Mouse (Mus musculus) frontal cortex, adult (tissue): ENCODE results near the gene E130114P18Rik.
A peak's percentile ranks its signal among the peaks of the same experiment; 100 is the strongest.

Experiments used
- ATAC-seq: cut with Nextera tagmentation; 2 replicates; pipeline ENCODE4 v1.9.2; 2017; ENCODE audit warnings: mild to moderate bottlenecking, moderate library complexity, mixed read lengths; ENCODE audit not compliant: low TSS enrichment

Gene E130114P18Rik

GRCm38 (mm10) chr4:97805255-97805654 lies 27.4 kb upstream of the E130114P18Rik start:
- ATAC-seq: no peak; the same call in 1 of the 2 replicates

- ATAC-seq: no peak
These were observed 26.8 kb upstream of the E130114P18Rik start for GRCm38 (mm10) chr4:97804638-97805037.

- ATAC-seq: no peak
These were observed 25.9 kb upstream of the E130114P18Rik start for GRCm38 (mm10) chr4:97803791-97804190.

- no peak for ATAC-seq
These were observed 18.6 kb upstream of the E130114P18Rik start for GRCm38 (mm10) chr4:97796505-97796904.

GRCm38 (mm10) chr4:97795957-97796356 lies 18.1 kb upstream of the E130114P18Rik start:
- no peak for ATAC-seq

GRCm38 (mm10) chr4:97794865-97795264 lies 17.0 kb upstream of the E130114P18Rik start:
- ATAC-seq: peak; percentile 64

GRCm38 (mm10) chr4:97793931-97794330 lies 16.1 kb upstream of the E130114P18Rik start:
- no peak for ATAC-seq

GRCm38 (mm10) chr4:97788537-97788936 lies 10.7 kb upstream of the E130114P18Rik start:
- no peak for ATAC-seq

- peak; percentile 92 for ATAC-seq
These were observed 9.6 kb upstream of the E130114P18Rik start for GRCm38 (mm10) chr4:97787515-97787914.

- no peak for ATAC-seq
These were observed 8.7 kb upstream of the E130114P18Rik start for GRCm38 (mm10) chr4:97786571-97786970.

GRCm38 (mm10) chr4:97785547-97786271 lies 7.8 kb upstream of the E130114P18Rik start:
- ATAC-seq: no peak

GRCm38 (mm10) chr4:97784236-97784635 lies 6.4 kb upstream of the E130114P18Rik start:
- no peak for ATAC-seq

GRCm38 (mm10) chr4:97783073-97783879 lies 5.4 kb upstream of the E130114P18Rik start:
- no peak for ATAC-seq

GRCm38 (mm10) chr4:97782497-97782896 lies 4.6 kb upstream of the E130114P18Rik start:
- ATAC-seq: no peak

- no peak for ATAC-seq
These were observed 4.2 kb upstream of the E130114P18Rik start for GRCm38 (mm10) chr4:97782069-97782468.

GRCm38 (mm10) chr4:97780666-97781435 lies 3.0 kb upstream of the E130114P18Rik start:
- ATAC-seq: no peak

- no peak for ATAC-seq
These were observed 2.1 kb upstream of the E130114P18Rik start for GRCm38 (mm10) chr4:97780024-97780423.

GRCm38 (mm10) chr4:97779003-97779930 lies 1.4 kb upstream of the E130114P18Rik start:
- ATAC-seq: no peak

GRCm38 (mm10) chr4:97778211-97779002 lies 529 bp upstream of the E130114P18Rik start:
- ATAC-seq: 0 out of 2 replicates have a peak, but pooled peaks have one; percentile 6

GRCm38 (mm10) chr4:97777081-97777705 lies 685 bp downstream of the E130114P18Rik start:
- ATAC-seq: no peak
